Mouse (Mus musculus) T-helper 1 cell (primary cell): ENCODE data around the gene Drd4.

Experiments
- in situ Hi-C: fragments of 300-600 bp; cut with MboI, MseI; formaldehyde crosslinking; loops from one replicate; pipeline ENCODE4 v1.15.1; 2025; ENCODE audit warnings: high pct_unique_total_duplicates

The Drd4 gene

DNA sequence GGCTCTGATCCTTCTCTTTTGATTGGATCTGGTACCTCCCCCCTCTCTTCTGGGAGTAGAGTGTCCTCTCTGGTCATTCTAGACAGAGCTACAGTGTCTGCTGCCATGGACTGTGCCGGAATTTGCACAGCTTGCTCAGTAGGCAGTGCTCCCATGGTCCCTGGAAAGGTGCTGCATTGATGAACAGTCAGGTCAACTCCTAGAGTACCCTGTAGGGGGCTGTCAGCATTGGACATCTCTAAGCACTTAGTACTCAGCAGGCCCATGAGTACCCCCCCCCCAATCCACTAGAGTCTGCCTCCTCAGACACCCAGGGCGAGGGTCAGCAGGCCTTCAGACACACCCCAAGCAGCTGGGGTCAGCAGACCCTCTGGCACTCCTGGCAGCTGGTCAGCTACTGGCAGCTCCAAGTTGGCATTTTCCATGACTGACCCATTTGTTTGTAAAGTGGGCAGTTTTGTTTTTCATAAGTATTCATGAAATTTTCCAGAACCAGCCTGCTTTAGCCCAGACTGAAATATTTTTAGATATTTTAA is 43.3 kb downstream of the Drd4 start:
- in situ Hi-C loops, result no loop called here

DNA sequence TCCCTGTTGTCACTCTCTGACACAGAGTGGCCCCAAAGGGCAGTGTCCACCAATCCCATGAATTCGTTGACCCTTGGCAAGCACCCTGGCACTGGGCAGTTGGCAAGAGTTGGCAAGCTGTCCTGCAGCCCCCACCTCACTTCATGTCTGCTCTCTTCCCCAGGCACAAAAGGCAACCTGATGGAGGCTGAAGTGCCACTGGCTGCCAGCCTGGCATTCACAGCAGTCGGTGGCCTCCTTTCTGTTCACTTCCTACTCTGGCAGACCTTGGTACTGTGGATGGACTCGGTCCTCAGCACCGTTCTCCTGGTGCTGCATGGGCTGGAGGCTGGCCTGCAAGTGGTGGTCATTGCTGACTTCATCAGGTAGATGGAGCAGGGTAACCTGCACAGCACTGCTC is 43.9 kb downstream of the Drd4 start:
- in situ Hi-C loops, result no loop called here

DNA sequence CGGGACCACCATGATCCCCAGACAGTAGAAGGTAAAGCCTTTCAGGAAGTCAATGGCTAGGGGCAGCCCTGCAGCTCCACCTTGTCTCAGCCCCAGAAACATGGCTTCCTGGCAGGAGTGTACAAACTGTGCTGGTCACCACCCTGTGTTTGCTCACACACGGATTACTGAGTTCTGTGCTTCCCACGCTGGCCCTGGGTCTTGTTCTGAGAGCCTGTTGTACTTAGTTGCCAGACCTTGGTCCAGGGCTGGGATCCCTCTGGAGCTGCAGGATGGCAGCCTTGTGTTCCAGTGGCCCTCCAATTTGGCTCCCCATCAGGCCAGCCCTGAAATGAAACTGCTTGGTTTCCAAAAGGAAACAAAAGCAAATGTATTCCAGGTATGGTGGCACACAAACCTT is 44.5 kb downstream of the Drd4 start:
- in situ Hi-C loops, result no loop called here

DNA sequence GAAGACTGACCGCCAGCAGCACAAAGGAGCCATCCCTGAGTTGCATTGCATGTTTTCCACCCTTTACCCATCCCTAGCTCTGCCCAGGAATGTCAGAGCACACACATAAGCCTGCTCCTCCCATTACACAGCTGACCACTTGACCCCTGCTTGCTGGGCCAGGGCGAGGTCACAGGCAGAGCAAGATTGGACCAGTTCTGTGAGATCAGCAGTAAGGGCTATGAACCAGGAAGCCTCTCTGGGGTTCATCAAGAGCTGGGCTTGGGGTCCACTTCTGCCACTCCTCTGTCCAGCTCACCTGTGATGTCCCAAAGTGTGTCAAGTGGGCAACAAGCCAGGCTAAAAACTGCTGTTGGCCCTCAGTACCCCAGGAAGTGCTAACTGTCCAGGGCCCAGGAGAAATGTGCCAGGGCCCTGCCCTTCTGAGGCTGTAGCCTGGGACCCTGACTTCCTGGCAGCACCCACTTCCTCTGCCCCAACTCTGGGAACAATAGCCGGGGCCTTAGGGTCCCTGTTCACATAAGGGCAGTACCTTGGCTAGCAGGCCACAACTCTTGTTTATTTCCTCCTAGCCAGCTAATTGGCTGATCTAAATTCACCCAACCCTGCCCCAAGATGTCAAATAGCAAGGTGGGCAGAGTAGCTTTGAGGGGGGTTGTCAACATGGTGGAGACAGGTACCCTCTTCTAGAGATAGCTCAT is 46.1 kb downstream of the Drd4 start:
- in situ Hi-C loops, result no loop called here

DNA sequence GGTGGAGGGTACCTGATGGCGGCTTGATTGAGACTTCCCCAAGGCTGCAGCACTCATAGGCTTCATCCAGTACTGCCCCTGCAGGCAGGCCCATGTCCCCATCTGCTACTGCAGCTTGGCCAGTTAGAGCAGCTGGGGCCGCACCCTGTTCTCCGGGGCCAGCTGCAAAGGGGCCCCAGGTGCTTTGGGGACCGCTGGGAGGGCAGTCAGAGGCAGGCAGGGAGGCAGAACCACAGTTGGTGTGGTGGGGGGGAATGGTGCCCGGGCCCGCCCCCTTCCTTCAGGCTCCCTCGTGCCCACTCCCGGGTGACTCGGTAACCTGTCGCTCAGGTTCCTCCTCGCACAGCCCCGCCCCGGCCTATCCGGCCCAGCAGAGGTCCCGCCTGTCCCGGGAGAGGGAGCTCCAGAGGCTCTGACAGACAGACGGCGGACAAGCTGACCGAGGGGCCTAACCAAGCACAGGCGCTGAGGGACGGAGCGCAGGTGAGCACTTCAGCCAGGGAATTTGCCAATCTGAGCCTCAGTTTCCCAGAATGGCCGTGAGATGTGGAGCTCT is 46.8 kb downstream of the Drd4 start, which contains the start of gene Eps8l2:
Gene Eps8l2 (plus strand): TSS at position 305 of the 556 bp plus-strand sequence.
- in situ Hi-C loops, result no loop called here

DNA sequence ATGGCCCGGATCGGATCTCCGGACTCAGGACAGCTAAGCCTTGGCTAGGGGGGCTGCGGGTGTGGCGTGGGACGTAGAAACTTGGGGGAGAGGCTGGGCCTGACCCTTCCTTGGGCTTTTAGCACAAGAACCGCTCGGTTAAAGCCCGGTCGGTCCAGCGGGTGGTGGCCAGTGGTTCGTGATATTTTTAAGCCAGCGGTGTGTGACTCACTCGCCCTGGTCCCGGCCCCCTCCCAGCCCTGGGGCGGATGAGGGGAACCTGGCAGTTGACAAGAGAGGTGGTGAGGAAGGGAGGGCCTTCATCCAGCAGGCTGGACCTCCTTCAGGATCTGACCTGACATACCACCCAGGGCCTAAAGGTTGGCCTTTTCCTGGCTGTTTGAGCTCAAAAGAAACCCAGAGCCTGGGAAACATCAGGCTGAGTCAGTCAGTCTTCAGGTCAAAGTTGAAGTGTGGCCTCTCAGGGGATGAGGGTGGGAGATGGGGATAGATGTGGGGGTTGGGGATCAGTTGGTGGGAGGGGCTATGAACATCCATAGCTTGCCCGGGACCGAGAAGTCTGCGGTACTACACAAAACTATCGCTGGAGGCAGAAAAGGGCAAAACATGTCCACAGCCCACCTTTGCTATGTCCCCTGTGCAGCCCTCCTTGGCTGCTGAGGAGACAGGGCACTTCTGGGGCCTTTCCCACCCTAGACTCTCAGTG is 47.6 kb downstream of the Drd4 start:
- in situ Hi-C loops, result no loop called here

DNA sequence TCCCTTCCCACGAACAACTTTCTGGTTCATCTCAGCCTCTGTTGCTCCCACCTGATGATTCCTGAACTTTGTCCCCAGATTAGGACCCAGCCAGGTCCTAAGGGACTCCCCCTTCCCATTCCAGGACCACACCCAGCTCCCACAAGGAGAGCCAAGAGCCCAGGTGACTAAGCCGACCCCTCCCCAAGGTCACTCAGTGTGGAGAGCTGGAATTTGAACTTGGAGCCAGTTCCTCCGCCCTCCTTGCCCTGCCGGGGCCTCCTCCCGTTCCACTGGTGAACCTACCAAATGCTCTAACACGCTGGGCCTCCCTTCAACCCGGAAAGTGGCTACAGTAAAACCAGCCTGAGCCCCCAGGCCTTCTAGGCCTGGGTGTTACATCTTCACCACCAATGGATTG is 48.2 kb downstream of the Drd4 start:
- in situ Hi-C loops, result no loop called here

DNA sequence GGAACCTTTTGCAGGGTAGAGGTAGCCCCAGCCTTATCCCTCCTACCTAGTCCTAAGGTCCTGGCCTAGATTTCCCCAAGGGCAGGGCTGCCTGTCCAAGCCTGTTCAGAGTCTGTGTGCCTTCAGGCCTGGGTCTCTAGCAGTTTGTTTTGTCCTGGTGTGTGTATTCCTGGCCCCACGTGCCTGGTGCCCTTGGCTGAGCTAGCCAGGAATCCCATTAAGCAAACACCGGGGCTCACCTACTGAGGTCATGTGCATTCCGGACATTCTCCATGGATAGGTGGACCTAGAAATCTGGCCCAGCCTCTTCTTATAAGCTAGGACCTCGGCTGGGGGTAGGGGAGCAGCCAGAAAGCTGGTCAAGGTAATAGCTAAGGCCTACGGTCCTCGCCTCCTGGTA is 48.7 kb downstream of the Drd4 start:
- in situ Hi-C loops, result no loop called here

DNA sequence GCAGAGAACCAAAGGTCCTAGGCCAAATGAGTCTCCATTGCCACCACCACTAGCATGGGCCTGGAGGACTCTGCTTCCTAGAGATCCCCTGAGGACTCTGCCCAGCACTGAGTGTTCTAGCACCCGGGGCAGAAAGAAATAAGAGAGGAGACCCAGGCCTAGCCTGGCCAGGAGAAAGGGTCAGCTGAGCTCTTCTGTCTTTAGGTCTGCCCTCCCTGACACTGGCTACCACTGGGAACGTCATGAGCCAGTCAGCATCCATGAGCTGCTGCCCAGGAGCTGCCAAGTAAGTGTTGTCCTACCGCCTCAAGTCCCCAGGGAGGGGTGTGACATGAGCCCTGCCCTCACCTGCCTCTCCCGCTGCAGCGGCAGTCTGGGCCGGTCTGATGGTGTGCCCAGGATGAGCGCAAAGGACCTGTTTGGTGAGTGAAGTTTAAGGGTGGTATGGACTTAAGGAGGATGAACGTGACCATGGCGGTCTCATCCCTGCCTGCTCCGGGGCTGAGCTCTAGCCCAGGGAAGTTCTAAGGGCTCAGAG is 50.0 kb downstream of the Drd4 start:
- in situ Hi-C loops, result no loop called here

DNA sequence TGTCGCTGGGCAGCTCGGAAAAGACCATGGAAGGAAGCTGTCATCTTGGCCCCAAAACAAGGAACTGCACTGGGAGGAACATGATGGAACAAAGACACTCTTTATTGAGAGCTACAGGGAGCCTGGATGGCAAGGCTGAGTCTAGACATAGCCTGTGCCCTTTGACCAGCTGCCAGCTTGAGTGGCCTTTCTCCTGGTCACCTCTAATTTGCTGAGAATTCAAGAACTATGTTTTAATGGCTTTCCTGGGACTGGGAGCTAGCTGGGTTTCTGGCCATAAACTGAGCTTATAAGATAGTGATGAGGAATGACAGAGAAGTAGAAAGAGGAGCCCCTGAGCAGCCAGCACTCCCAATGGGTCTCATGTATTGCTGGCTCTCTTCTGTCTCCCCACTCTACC is 51.4 kb downstream of the Drd4 start:
- in situ Hi-C loops, result no loop called here

DNA sequence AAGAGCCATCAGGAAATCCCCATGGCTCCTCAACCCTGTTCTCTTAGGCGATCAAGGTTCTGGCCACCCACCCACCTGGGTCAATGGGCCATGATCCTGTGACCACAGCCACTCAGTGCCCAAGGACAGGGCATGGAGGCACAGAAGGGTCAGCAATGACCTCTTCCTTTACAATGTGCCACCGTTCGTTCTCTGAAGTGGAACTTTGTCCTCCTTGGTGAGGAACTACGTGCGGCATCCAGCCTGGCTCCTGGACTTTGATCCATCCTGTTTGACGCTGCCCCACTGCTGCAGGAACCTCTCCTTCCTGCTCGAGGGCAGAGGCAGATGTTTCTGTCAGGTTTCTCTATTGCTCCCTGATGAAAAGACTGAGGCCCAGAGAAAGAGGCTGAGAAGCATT is 51.9 kb downstream of the Drd4 start:
- in situ Hi-C loops, result no loop called here

DNA sequence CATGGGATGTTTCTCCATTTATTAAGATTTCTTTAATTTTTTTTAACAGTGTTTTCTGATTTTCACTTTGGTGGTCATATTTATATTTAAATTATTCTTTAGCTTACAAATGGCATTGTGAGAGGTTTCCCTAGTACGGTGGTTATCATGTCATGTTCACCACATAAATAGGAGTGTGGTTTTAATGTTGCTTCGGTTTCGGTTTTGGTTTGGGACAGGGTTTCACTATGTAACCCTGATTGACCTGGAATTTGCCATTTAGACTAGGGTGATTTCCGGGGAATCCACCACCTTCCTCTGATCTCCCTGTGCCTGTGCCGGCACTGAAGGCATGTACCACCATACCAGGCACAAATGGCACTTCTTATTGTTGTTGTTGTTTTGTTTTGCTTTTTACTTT is 53.0 kb downstream of the Drd4 start:
- in situ Hi-C loops, result no loop called here
